Mouse (Mus musculus) liver, postnatal 0 days (tissue): ENCODE measurements around the gene Olfr1184.

Experiments used
- CTCF ChIP-seq: sonication (generic); IDR thresholded peaks from 2 replicates; pipeline ENCODE4 v1.5.1; 2016; ENCODE audit warnings: antibody characterized with exemption, low read depth
- EP300 ChIP-seq: IDR thresholded peaks from 2 replicates; pipeline ENCODE4 v1.6.1; 2016; ENCODE audit warnings: antibody characterized with exemption, low read depth, mild to moderate bottlenecking

DNA sequence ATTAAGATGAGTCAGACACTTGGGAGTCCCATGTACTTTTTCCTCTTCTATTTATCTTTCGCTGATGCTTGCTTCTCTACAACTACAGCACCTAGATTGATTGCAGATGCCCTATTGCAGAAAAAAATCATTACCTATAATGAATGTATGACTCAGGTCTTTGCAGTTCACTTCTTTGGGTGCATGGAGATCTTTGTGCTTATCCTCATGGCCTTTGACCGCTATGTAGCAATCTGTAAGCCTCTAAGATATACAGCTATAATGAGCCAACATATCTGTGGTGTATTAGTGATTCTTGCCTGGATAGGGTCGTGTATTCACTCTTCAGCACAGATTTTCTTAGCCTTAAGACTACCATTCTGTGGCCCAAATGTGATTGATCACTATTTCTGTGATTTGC is 42.3 kb downstream of the Olfr1184 start:
- TF ChIP-seq CTCF = no peak
- TF ChIP-seq EP300 = no peak
